25 mouse cellular contexts compared by ENCODE assay signal in genomic region chr5:6795396-6795795, GRCm38 (mm10).
"Had no signal": no experiment of that assay in that cellular context is flagged by ENCODE, and none has a peak within 500 bp of the region (broad histone marks: within the 10 kb centered on the region; RNA-seq: fewer than 3 reads in every experiment).

No protein-coding gene starts in this region.

- ATAC-seq: hindbrain, embryonic 16.5 days; inflammation-experienced regulatory T-cells, adult 6 months; intestine, embryonic 15.5 days; intestine, postnatal 0 days; liver, embryonic 12.5 days had no signal

- H3K9ac ChIP-seq: heart, embryonic 12.5 days; hindbrain, embryonic 12.5 days; hindbrain, embryonic 14.5 days; intestine, embryonic 15.5 days; limb, embryonic 13.5 days; limb, embryonic 15.5 days; liver, embryonic 12.5 days; liver, embryonic 14.5 days had no signal

- H3K4me1 ChIP-seq: heart, embryonic 10.5 days; heart, embryonic 12.5 days; hindbrain, embryonic 10.5 days; hindbrain, embryonic 12.5 days; intestine, embryonic 15.5 days; limb, embryonic 13.5 days; limb, embryonic 15.5 days; liver, embryonic 12.5 days had no signal

- H3K4me3 ChIP-seq: heart, embryonic 10.5 days; heart, embryonic 12.5 days; hindbrain, embryonic 10.5 days; hindbrain, embryonic 12.5 days; intestine, embryonic 15.5 days; limb, embryonic 13.5 days; limb, embryonic 15.5 days; liver, embryonic 12.5 days had no signal

- H3K36me3 ChIP-seq: heart, embryonic 10.5 days; heart, embryonic 12.5 days; hindbrain, embryonic 10.5 days; hindbrain, embryonic 12.5 days; intestine, embryonic 15.5 days; limb, embryonic 13.5 days; limb, embryonic 15.5 days; liver, embryonic 12.5 days had no signal

- H3K27ac ChIP-seq: heart, embryonic 10.5 days; hindbrain, embryonic 10.5 days; hindbrain, embryonic 12.5 days; hindbrain, embryonic 14.5 days; intestine, embryonic 15.5 days; limb, embryonic 13.5 days; limb, embryonic 15.5 days; liver, embryonic 12.5 days; liver, embryonic 14.5 days had no signal

- DNase-seq: gastrocnemius, postnatal 14 days; gastrocnemius, postnatal 36 days; heart, adult 18-20 months; heart, postnatal 10 days; heart, postnatal 4 days; kidney, adult 18-20 months; kidney, adult 8-10 months; kidney, postnatal 10 days; kidney, postnatal 25 days; layer of hippocampus, adult 9-11 months; layer of hippocampus, postnatal 36 days; left cerebral cortex, postnatal 4 days had no signal

- H3K4me2 ChIP-seq: heart, embryonic 12.5 days; hindbrain, embryonic 12.5 days; hindbrain, embryonic 14.5 days; intestine, embryonic 15.5 days; limb, embryonic 13.5 days; limb, embryonic 15.5 days; liver, embryonic 12.5 days had no signal

- H3K27me3 ChIP-seq: heart, embryonic 12.5 days; hindbrain, embryonic 12.5 days; intestine, embryonic 15.5 days; limb, embryonic 13.5 days; limb, embryonic 15.5 days; liver, embryonic 12.5 days had no signal

- H3K9me3 ChIP-seq: heart, embryonic 10.5 days; heart, embryonic 12.5 days; hindbrain, embryonic 10.5 days; hindbrain, embryonic 12.5 days; intestine, embryonic 15.5 days; limb, embryonic 13.5 days; limb, embryonic 15.5 days; liver, embryonic 12.5 days had no signal
